Mouse (Mus musculus) thymus, postnatal 0 days (tissue): ENCODE measurements at regions not wholly inside any gene's neighbourhood (a gene's known extent, or its start where the extent isn't known, plus 50 kb on each side); places are given as distances from the start of the nearest gene placed in this dataset.

Experiments used
- DNase-seq: peaks from one replicate; pipeline ENCODE4 v3.0.0-alpha.2; 2015; ENCODE audit warnings: low spot score

GRCm38 (mm10) chr13:69867296-69868065 is 65.3 kb downstream of the Med10 start:
- no peak for DNase-seq

DNA sequence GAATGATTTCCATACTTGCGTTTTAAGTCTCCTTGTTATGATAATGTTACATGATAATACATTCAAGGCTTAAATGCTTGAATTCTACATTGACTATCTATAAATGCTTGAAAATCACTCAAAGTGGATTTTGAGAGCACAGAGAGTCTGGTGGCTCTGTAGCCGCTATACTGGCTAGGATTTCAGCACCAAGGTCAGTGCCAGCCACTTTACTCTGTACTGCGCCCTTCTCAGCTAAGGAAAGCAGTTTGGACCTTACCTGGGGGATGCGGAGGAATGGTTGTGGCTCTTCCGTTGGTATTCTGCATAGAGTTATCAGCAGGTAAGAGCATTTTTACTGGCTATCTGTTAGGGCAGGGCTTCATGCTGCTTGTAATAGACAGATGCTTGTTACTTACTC is 94.3 kb downstream of the Med10 start:
- DNase-seq = no peak

DNA sequence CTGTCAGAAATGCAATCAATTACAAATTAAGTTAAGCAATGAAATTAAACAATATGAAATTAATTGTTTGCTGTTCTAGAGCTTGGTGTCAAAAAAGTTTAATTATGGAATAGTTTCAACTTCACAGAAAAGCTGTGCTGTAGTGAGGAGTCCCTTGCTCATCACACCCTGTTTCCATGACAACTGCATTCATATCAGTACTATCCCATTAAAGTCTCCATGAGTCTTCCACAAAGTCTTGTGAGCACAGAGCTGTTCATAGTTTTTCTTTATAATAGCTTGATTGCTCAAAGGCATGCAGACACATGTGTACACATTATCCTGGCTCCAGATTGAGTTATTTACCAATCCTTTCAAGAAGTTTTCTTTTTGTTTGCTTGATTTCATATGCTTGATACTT is 98.9 kb downstream of the Med10 start:
- no peak for DNase-seq

DNA sequence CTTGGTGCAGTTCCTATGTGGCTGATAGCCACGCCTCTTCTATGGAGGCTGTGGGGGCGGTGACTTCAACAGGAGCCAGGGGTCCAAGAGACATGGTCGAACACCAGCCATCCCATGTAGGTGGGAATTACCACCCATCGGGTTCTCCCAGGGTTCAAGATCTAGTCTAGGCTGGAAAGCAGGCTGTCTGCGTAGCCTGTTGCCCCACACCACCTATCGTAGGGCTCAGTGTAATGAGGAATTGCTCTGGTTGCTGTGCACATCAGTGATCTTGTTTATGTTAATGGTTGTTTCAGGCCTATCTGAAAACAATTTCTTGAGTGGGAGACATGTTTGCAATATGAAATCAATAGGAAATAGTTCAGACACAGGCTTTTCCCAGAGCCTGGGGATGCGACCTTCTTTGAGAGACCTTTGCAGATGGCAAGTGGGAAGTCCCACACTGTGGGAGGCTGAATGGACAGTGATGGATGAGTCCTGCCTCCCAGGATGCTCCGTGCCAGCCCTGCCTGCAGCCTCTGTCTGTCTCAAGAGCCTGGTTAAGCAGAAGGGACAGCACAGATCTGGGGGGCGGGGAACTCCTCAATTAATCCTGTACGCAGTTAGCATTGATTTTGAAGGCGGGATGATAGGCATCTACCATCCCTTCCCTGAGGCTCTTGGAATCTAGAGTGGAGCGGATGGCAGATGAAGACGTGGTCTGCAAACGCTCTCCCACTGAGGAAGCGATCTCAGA is 104.8 kb downstream of the Med10 start:
- DNase-seq = no peak

DNA sequence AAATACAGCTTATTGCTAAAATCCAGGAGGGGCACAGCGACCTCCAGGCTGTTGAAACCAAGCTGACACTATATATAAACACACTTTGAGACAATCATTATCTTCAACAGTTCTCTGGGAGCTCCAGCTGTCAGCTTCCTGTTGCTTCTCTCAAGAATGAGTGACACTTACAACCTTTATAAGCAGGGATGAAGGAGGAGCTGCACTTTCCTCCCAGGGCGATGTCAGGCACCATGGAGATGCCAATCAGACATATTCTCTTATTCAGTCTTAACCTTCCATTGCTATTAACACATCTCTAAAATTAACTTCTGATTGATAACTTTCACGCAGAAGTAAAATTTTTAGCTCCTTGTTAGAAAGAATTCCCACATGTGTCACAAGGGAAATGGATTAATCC is 113.6 kb downstream of the Med10 start:
- no peak for DNase-seq

DNA sequence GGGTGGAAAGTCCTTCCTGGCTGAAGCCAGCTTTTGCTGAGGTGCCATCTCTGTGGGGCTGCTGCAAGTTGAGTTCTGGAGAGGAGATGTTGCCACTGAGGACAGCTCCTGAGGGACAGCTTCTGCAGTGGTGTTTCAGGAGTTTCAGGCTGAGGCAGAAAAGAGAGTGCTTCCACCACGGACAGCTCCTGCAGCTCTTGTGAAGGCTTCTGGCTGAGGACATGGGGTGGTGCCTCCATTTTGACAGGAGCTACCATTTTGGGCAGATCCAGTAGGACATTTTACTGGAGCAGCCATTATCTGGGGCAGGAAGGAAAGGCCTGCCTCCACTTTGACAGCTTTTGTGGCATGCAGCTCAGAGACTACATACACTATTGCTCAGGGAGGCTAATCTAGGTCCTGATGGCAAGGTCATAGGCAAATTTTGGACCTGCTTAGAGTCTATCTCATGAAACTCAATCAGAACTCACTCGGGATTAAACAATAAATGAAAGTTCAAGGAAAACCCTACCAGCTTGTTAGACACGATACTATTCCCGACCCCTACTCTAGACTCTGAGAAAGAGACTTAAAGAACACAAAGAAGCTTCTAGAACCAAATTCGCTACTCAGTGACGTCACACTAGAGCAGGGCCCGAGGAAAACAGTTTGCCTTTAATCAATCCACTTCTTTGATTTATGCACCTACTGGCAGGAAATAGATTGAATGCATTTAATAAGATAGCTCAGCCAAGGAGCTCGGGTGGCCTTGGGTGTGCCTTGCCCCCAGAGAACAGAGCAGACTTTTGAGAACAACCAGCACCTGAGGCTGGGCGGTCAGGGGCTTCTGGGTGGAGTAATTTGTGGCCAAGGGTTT is 130.7 kb downstream of the Med10 start:
- no peak for DNase-seq

GRCm38 (mm10) chr13:69933551-69933845 is 131.3 kb downstream of the Med10 start:
- no peak for DNase-seq

DNA sequence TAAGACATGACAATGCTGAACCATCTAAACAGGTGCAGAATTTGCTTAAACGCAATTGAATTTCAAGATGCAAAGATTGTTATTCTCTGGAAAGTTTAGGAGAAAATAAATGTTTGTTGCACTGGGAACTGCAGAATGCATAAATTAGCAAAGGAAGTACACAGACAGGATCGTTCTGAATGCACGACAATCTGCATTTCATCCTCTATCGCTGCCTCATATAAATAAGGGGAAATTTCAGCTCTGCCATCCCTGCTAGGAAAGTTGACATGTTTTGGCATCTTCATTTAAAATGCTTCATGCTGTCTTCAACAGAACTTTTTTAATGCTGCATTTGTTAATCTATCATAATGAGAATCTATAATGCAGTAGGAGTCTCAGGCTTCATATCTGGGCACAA is 137.6 kb downstream of the Med10 start:
- DNase-seq = no peak

DNA sequence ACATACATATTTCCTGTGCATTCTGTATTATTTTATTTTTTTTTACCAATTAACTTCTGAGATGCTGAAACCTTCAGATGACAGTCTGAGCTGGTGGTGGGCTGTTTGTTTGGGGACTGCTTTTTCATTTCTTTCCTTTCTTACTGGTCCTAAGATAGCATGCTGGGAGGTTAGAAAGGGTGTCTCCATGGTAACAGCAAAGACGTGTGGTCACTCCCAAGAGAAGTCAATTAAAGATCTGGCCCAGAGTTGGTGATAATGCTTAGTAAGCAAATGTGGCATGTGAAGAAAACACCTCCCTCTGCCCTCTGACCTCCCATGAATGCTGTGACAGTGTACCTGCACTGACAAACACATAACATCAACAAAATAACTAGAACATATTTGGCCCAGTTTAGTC is 142.5 kb downstream of the Med10 start:
- no peak for DNase-seq

GRCm38 (mm10) chr13:69946615-69947014 is 144.4 kb downstream of the Med10 start:
- no peak for DNase-seq

GRCm38 (mm10) chr13:69952061-69952460 is 149.9 kb downstream of the Med10 start:
- no peak for DNase-seq

- no peak for DNase-seq
Observed at GRCm38 (mm10) chr13:69954171-69954570, 152.0 kb downstream of the Med10 start.

- no peak for DNase-seq
Observed at GRCm38 (mm10) chr13:69955503-69955902, 153.3 kb downstream of the Med10 start.

DNA sequence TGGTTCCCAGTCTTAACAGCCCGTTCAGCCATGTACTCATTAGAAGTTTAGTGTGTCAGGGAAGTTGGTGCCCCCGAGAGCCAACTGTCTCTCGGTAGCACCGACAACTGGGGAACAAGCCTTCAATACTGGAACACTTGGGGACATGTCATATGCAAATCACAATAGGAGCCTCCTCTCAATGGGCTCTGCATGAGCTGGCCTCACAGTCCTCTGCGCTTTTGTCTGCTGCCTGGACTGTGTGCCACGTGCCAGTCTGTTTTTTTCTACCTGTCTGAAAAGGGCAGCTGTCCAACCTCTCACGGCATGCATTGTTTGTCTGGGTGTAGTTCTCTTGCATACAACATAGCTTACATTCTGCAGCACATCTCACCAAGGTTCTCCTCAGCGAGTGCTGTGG is 161.7 kb downstream of the Med10 start:
- DNase-seq = no peak

GRCm38 (mm10) chr13:69971281-69972057 is 169.3 kb downstream of the Med10 start:
- DNase-seq = no peak

GRCm38 (mm10) chr13:69974835-69975234 is 172.6 kb downstream of the Med10 start:
- no peak for DNase-seq

GRCm38 (mm10) chr13:69984159-69984558 is 182.0 kb downstream of the Med10 start:
- DNase-seq = no peak

DNA sequence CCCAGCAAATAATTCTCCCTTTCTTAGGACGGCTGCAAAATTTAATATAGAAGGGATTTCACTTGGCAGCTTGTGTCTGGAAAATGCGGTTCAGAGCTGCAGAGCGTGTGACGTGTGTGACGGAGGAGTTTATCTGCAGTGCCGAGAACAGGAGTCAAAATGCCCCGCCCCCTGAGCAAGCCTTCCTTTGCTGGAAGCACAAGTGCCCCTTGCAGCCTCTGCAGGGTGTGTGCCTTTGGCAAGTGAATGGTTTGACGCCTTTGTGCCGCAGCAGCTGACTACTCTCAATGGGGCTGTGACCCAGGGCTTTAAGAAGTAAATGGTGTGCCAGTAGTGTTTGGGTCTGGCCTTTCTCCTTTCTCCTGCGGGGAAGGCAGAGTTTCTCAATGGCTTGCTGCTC is 185.0 kb downstream of the Med10 start:
- no peak for DNase-seq

DNA sequence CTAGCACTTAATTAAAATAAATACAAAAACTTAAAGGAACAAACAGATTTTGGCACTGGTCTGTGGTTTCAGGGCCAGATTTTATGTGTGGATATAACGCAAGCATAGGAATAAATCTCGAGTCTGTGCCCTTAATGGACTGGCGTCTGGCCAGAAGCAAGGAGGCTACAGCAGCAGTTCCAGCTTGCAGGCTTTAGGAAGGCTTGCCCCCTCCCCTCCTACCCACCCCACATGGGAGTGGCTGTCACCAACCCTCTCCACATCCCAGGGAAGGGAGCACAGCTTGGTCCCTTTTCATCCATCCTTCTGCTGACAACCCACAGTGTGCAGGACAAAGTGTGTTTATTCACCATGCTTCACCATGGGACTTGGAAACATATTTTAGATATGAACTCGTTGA is 186.1 kb downstream of the Med10 start:
- DNase-seq = no peak

- DNase-seq = peak; percentile 44
Observed at GRCm38 (mm10) chr13:69991253-69991891, 189.2 kb downstream of the Med10 start.

DNA sequence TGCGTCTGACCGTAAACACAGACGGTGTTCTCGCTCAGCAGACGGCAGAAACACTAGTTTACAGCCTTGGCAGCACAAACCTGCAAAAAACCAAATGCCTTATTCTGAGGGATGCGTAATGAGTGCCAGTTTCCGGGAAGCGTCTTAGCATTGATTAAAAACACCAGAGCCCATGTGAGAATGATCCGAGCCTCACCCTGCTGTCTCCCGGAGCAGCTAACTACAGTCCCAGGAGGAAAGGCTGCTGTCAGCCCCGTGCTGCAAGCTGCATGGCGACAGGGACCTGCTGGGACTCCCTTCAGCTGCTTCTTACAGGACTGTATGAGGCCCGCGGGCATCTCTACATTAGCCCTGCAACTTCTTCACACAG is 189.7 kb downstream of the Med10 start:
- no peak for DNase-seq
